Mouse (Mus musculus): ENCODE measurements around the gene Apoh. TPM values are rescaled to one million over a fixed set of nuclear protein-coding genes. Genes with fewer than 3 reads are reported as not detected.

Apoh gene
- polyA plus RNA-seq, 1 experiment, result 0.06 TPM

- no peaks in the 10 kb centered on the region for H3K36me3 ChIP-seq (ENCODE audit: control insufficient read depth, insufficient read depth)
- no peak overlapping the region for H3K4me3 ChIP-seq (ENCODE audit: insufficient read depth, poor library complexity, severe bottlenecking)
- no peaks in the 10 kb centered on the region for H3K79me3 ChIP-seq (ENCODE audit: low read depth)
- no peak overlapping the region for H3ac ChIP-seq (ENCODE audit: control insufficient read depth, insufficient read length, low read depth)
- H3K79me2 ChIP-seq (ENCODE audit: control insufficient read depth, insufficient read depth), result no peaks in the 10 kb centered on the region
- H3K27me3 ChIP-seq (ENCODE audit: control insufficient read depth, insufficient read depth, insufficient read length), result no peaks in the 10 kb centered on the region
- TF ChIP-seq MAX (IDR thresholded peaks at IDR 0.05) (no peak), FOSL1 (IDR thresholded peaks at IDR 0.05; ENCODE audit: insufficient read depth, low read length, poor library complexity, severe bottlenecking) (no peak), USF1 (IDR thresholded peaks at IDR 0.05; ENCODE audit: low read depth) (no peak), MYOG (IDR thresholded peaks at IDR 0.05; ENCODE audit: control insufficient read depth, extremely low read depth, insufficient read length) (no peak), CEBPB (IDR thresholded peaks at IDR 0.05; ENCODE audit: low read depth) (no peak), MYOD1 (IDR thresholded peaks at IDR 0.05; ENCODE audit: control insufficient read depth, insufficient read length, low read depth) (no peak)
These were observed 7.6 kb downstream of the Apoh start for GRCm38 (mm10) chr11:108350799-108351198.

DNA sequence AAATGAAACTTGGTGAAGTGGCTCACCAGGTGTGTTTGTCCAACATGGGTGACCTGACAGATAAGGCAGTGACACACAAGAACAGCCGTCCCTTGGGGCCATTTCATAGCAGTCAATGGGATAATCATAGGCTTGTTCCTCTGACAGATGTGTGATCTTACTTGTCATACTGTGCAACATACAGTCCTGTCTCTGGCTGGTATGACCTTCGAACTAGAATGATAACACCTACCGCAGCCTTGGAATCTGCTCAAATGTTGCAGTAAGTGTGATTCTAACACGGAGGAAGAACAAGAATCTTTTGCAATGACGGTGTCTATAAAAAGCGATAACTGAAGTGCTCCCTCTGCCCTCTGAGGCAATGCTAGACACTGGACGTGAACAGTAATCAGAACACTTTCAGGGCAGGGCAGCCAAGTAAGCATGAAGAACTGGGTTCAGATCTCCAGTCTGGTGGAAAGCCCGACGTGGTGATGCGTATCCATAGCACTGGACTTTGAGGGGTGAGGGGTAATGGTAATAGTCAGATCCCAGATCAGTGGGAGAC lies 9.8 kb downstream of the Apoh start:
- no peak for TF ChIP-seq USF1 (IDR thresholded peaks at IDR 0.05; ENCODE audit: low read depth)
- no peaks in the 10 kb centered on the region for H3K27me3 ChIP-seq (ENCODE audit: control insufficient read depth, insufficient read depth, insufficient read length)
- H3K79me3 ChIP-seq (ENCODE audit: low read depth), result no peaks in the 10 kb centered on the region
- no peaks in the 10 kb centered on the region for H3K36me3 ChIP-seq (ENCODE audit: control insufficient read depth, insufficient read depth)
- no peak overlapping the region for H3ac ChIP-seq (ENCODE audit: control insufficient read depth, insufficient read length, low read depth)
- H3K4me3 ChIP-seq (ENCODE audit: insufficient read depth, poor library complexity, severe bottlenecking), result no peak overlapping the region
- no peaks in the 10 kb centered on the region for H3K79me2 ChIP-seq (ENCODE audit: control insufficient read depth, insufficient read depth)

DNA sequence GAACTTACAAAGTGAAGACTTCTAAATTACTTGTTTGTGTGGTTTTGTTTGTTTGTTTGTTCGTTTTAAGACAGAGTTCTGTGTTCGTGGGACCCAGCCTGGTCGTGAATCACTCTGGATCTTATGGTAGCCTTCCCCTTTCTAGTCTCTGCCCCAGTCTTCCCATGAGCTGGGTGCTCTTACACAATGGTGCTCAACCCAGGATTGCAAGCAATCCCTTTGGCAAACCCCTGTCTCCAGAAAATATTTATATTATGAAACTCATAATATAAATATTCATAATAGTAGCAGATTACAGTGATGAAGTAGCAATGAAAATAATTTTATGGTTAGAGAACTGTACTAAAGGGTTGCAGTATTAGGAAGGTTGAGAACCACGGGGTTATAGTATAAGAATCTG lies 12.9 kb downstream of the Apoh start:
- H3K36me3 ChIP-seq (ENCODE audit: control insufficient read depth, insufficient read depth), result no peaks in the 10 kb centered on the region
- no peaks in the 10 kb centered on the region for H3K79me2 ChIP-seq (ENCODE audit: control insufficient read depth, insufficient read depth)
- no peak overlapping the region for H3K4me3 ChIP-seq (ENCODE audit: insufficient read depth, poor library complexity, severe bottlenecking)
- H3ac ChIP-seq (ENCODE audit: control insufficient read depth, insufficient read length, low read depth), result no peak overlapping the region
- H3K79me3 ChIP-seq (ENCODE audit: low read depth), result no peaks in the 10 kb centered on the region
- TF ChIP-seq MAX (IDR thresholded peaks at IDR 0.05) (no peak), MYOG (IDR thresholded peaks at IDR 0.05; ENCODE audit: control insufficient read depth, extremely low read depth, insufficient read length) (no peak), FOSL1 (IDR thresholded peaks at IDR 0.05; ENCODE audit: insufficient read depth, low read length, poor library complexity, severe bottlenecking) (no peak), MYOD1 (IDR thresholded peaks at IDR 0.05; ENCODE audit: control insufficient read depth, insufficient read length, low read depth) (no peak), CEBPB (IDR thresholded peaks at IDR 0.05; ENCODE audit: low read depth) (no peak), USF1 (IDR thresholded peaks at IDR 0.05; ENCODE audit: low read depth) (no peak), CTCF (IDR thresholded peaks at IDR 0.05; ENCODE audit: control insufficient read depth, insufficient read depth, insufficient read length) (no peak)
- no peaks in the 10 kb centered on the region for H3K27me3 ChIP-seq (ENCODE audit: control insufficient read depth, insufficient read depth, insufficient read length)

DNA sequence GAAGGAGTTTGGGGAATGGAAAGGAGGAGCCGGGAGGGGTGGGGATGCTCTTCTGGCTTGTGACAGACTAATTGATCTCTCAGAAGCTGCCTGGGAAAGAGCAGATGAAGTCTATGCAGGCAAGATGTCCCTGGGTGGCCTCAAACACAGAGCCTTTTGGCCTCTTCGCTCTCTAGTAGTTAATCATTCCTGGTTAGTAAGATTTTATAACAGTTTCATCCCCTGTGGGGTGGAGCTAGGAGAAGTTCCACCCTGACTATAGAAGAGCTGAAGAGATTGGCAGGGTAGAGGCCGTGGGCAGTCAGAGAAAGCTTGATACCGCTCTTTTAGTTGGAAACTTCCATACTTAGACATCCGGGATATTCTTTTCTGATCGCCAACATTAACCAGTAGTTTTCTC lies 15.8 kb downstream of the Apoh start:
- TF ChIP-seq USF1 (IDR thresholded peaks at IDR 0.05; ENCODE audit: low read depth), result no peak
- TF ChIP-seq MYOD1 (IDR thresholded peaks at IDR 0.05; ENCODE audit: control insufficient read depth, insufficient read length, low read depth), result no peak
- TF ChIP-seq MYOG (IDR thresholded peaks at IDR 0.05; ENCODE audit: control insufficient read depth, extremely low read depth, insufficient read length), result no peak
- TF ChIP-seq FOSL1 (IDR thresholded peaks at IDR 0.05; ENCODE audit: insufficient read depth, low read length, poor library complexity, severe bottlenecking), result no peak
- TF ChIP-seq MAX (IDR thresholded peaks at IDR 0.05), result no peak
- no peak for TF ChIP-seq CEBPB (IDR thresholded peaks at IDR 0.05; ENCODE audit: low read depth)
- TF ChIP-seq CTCF (IDR thresholded peaks at IDR 0.05; ENCODE audit: control insufficient read depth, insufficient read depth, insufficient read length), result no peak
- Histone ChIP-seq H3K79me3 (ENCODE audit: low read depth) (no peaks in the 10 kb centered on the region), H3ac (ENCODE audit: control insufficient read depth, insufficient read length, low read depth) (no peak overlapping the region), H3K36me3 (ENCODE audit: control insufficient read depth, insufficient read depth) (no peaks in the 10 kb centered on the region), H3K27me3 (ENCODE audit: control insufficient read depth, insufficient read depth, insufficient read length) (no peaks in the 10 kb centered on the region), H3K79me2 (ENCODE audit: control insufficient read depth, insufficient read depth) (no peaks in the 10 kb centered on the region), H3K4me3 (ENCODE audit: insufficient read depth, poor library complexity, severe bottlenecking) (no peak overlapping the region)

DNA sequence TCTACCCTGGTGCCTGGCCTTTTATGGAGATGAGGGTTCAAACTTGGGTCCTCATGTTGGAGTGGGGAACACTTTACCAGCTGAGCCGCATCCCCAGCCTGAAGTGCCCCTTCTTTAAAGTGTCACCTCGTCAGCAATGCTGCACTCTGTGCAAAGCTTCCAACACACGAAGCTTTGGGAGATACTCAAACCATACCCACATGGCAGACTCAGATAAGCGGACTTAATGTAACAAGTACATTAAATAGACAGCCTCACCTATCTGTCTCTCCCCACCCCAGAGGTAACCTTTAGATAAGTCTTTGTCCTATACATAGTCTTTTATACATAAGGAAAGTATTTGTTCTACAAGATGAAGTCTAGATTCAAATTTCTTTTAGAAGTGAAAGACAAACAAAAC lies 17.8 kb downstream of the Apoh start:
- Histone ChIP-seq H3K79me3 (ENCODE audit: low read depth) (no peaks in the 10 kb centered on the region), H3ac (ENCODE audit: control insufficient read depth, insufficient read length, low read depth) (no peak overlapping the region), H3K79me2 (ENCODE audit: control insufficient read depth, insufficient read depth) (no peaks in the 10 kb centered on the region), H3K4me3 (ENCODE audit: insufficient read depth, poor library complexity, severe bottlenecking) (no peak overlapping the region), H3K36me3 (ENCODE audit: control insufficient read depth, insufficient read depth) (no peaks in the 10 kb centered on the region), H3K27me3 (ENCODE audit: control insufficient read depth, insufficient read depth, insufficient read length) (no peaks in the 10 kb centered on the region)
- TF ChIP-seq MYOD1 (IDR thresholded peaks at IDR 0.05; ENCODE audit: control insufficient read depth, insufficient read length, low read depth), result no peak
- TF ChIP-seq CTCF (IDR thresholded peaks at IDR 0.05; ENCODE audit: control insufficient read depth, insufficient read depth, insufficient read length), result no peak
- no peak for TF ChIP-seq CEBPB (IDR thresholded peaks at IDR 0.05; ENCODE audit: low read depth)
- no peak for TF ChIP-seq FOSL1 (IDR thresholded peaks at IDR 0.05; ENCODE audit: insufficient read depth, low read length, poor library complexity, severe bottlenecking)
- TF ChIP-seq MYOG (IDR thresholded peaks at IDR 0.05; ENCODE audit: control insufficient read depth, extremely low read depth, insufficient read length), result no peak
- no peak for TF ChIP-seq MAX (IDR thresholded peaks at IDR 0.05)
- no peak for TF ChIP-seq USF1 (IDR thresholded peaks at IDR 0.05; ENCODE audit: low read depth)

DNA sequence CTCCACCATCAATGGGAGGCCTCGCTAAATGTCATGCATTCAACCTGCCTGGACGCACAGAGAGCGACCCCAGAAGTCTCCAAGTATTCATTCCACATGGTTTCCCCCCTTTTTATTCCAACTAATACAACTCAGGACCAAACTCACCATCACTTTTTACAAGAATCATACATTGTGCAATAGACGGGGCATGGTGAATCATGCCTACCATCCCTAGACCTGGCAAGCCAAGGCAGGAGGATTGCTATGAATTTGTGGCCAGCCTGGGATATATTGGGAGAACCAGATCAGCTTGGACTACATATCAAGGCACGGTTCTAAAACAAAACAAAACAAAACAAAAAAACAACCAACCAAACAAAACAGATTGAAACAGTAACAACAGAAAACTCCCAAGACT lies 19.8 kb downstream of the Apoh start:
- TF ChIP-seq CEBPB (IDR thresholded peaks at IDR 0.05; ENCODE audit: low read depth) (peak; percentile 95), CTCF (IDR thresholded peaks at IDR 0.05; ENCODE audit: control insufficient read depth, insufficient read depth, insufficient read length) (no peak), MYOD1 (IDR thresholded peaks at IDR 0.05; ENCODE audit: control insufficient read depth, insufficient read length, low read depth) (no peak)
- H3K27me3 ChIP-seq (ENCODE audit: control insufficient read depth, insufficient read depth, insufficient read length), result no peaks in the 10 kb centered on the region
- H3K4me3 ChIP-seq (ENCODE audit: insufficient read depth, poor library complexity, severe bottlenecking), result no peak overlapping the region
- no peaks in the 10 kb centered on the region for H3K79me3 ChIP-seq (ENCODE audit: low read depth)
- no peaks in the 10 kb centered on the region for H3K36me3 ChIP-seq (ENCODE audit: control insufficient read depth, insufficient read depth)
- no peak overlapping the region for H3ac ChIP-seq (ENCODE audit: control insufficient read depth, insufficient read length, low read depth)
- no peaks in the 10 kb centered on the region for H3K79me2 ChIP-seq (ENCODE audit: control insufficient read depth, insufficient read depth)
